Mouse (Mus musculus) embryonic facial prominence, embryonic 11.5 days (tissue): ENCODE results near the gene Cyp2j13. TPM values are rescaled to one million over a fixed set of nuclear protein-coding genes. Genes with fewer than 3 reads are reported as not detected.
"Not testable (repeated sequence)": the region's sequence is repeated elsewhere in the genome, so short reads cannot be mapped to it uniquely, and the experiment has no call there.

Experiments
- ATAC-seq: fragments of 200-750 bp; cut with Nextera tagmentation; replicated peaks from 2 replicates; pipeline ENCODE4 v1.8.0; 2017; ENCODE audit warnings: low read depth; ENCODE audit not compliant: insufficient number of reproducible peaks, low FRiP score, low TSS enrichment
- DNase-seq: peaks from one replicate; pipeline ENCODE4 v3.0.0-alpha.2; 2015; ENCODE audit warnings: low spot score
- H3K27ac ChIP-seq: fragments of 300-500 bp; sonication (generic); replicated peaks from 2 replicates; pipeline ENCODE4 v1.5.1; 2014; ENCODE audit warnings: mild to moderate bottlenecking, low read depth, low read length, control low read depth
- H3K27me3 ChIP-seq: fragments of 300-500 bp; sonication (generic); 2 replicates; pipeline ENCODE4 v1.6.1; 2014; ENCODE audit warnings: mild to moderate bottlenecking, low read length, moderate library complexity, mixed read lengths; ENCODE audit not compliant: control insufficient read depth, insufficient read depth
- H3K36me3 ChIP-seq: fragments of 300-500 bp; sonication (generic); replicated peaks from 2 replicates; pipeline ENCODE4 v1.6.1; 2014; ENCODE audit warnings: low read depth, mild to moderate bottlenecking, low read length, moderate library complexity, mixed read lengths; ENCODE audit not compliant: control insufficient read depth, insufficient read depth
- H3K4me1 ChIP-seq: fragments of 300-500 bp; sonication (generic); 2 replicates; pipeline ENCODE4 v1.6.1; 2014; ENCODE audit warnings: low read length, mixed read lengths; ENCODE audit not compliant: control insufficient read depth, insufficient read depth
- H3K4me2 ChIP-seq: fragments of 300-500 bp; sonication (generic); 2 replicates; pipeline ENCODE4 v1.6.1; 2014; ENCODE audit warnings: low read depth, mild to moderate bottlenecking, control low read depth, low read length, moderate library complexity
- H3K4me3 ChIP-seq: fragments of 300-500 bp; sonication (generic); 2 replicates; pipeline ENCODE4 v1.5.1; 2014; ENCODE audit warnings: low read depth, low read length, control low read depth
- H3K9ac ChIP-seq: fragments of 300-500 bp; sonication (generic); replicated peaks from 2 replicates; pipeline ENCODE4 v1.6.1; 2014; ENCODE audit warnings: mild to moderate bottlenecking, control low read depth, low read length
- H3K9me3 ChIP-seq: fragments of 300-500 bp; sonication (generic); replicated peaks from 2 replicates; pipeline ENCODE4 v1.6.1; 2016; ENCODE audit warnings: mild to moderate bottlenecking, low read length, inconsistent platforms, mixed read lengths; ENCODE audit not compliant: control insufficient read depth
- WGBS: fragments of 180-500 bp; shearing (Covaris S2); extraction: QIAGEN DNeasy Blood & Tissue Kit; methylation state at CpG from one replicate; pipeline ENCODE4 v1.1.7; 2014; 5-methylcytosine and 5-hydroxymethylcytosine counted together
- polyA plus RNA-seq: library from polyadenylated mRNA; unstranded; fragments of >200 nt; fragmentation: Nextera tagmentation; extraction: Ambion mirVana; gene quantifications from 2 replicates; pipeline ENCODE4 v1.2.1, GENCODE M21; 2014

Cyp2j13 gene
- polyA plus RNA-seq, 1 experiment from 2014 or later = 0.34 TPM

GRCm38 (mm10) chr4:96022803-96023202 lies 54.5 kb downstream of the Cyp2j13 start:
- H3K4me2 ChIP-seq = no peak overlapping the region
- peak; percentile 56 for DNase-seq

GRCm38 (mm10) chr4:96016875-96017274 lies 60.5 kb downstream of the Cyp2j13 start:
- WGBS = 86% methylated on average over 1 of the region's 1 CpGs

More at GRCm38 (mm10) chr4:96022803-96023202, 54.5 kb downstream of the Cyp2j13 start:
- Histone ChIP-seq H3K4me3 (no peak overlapping the region), H3K4me1 (no peaks in the 10 kb centered on the region), H3K36me3 (no peaks in the 10 kb centered on the region), H3K9ac (no peak overlapping the region), H3K9me3 (no peaks in the 10 kb centered on the region), H3K27ac (no peak overlapping the region), H3K27me3 (no peaks in the 10 kb centered on the region)
- ATAC-seq = no peak

GRCm38 (mm10) chr4:95982221-95982620 lies 95.1 kb downstream of the Cyp2j13 start:
- not testable (repeated sequence) for H3K9me3 ChIP-seq, H3K4me1 ChIP-seq, H3K9ac ChIP-seq, H3K4me3 ChIP-seq, H3K27me3 ChIP-seq, DNase-seq, ATAC-seq, H3K27ac ChIP-seq, H3K36me3 ChIP-seq, H3K4me2 ChIP-seq
- 91% methylated on average over 17 of the region's 17 CpGs for WGBS

More at GRCm38 (mm10) chr4:96016875-96017274, 60.5 kb downstream of the Cyp2j13 start:
- Histone ChIP-seq H3K9me3 (no peaks in the 10 kb centered on the region), H3K4me2 (no peak overlapping the region), H3K9ac (no peak overlapping the region), H3K27ac (no peak overlapping the region), H3K36me3 (no peaks in the 10 kb centered on the region), H3K4me3 (no peak overlapping the region), H3K27me3 (no peaks in the 10 kb centered on the region), H3K4me1 (no peaks in the 10 kb centered on the region)
- DNase-seq = no peak
- ATAC-seq = no peak

Other genes starting within 250 kb of the Cyp2j13 start
- 21.2 and 22.9 TPM in 2 replicates for gene Hook1, start 110.3 kb downstream of the Cyp2j13 start, polyA plus RNA-seq
- not detected in 2 replicates for gene Cyp2j12, start 63.6 kb upstream of the Cyp2j13 start, polyA plus RNA-seq
- not detected in 2 replicates for gene Cyp2j7, start 159.1 kb upstream of the Cyp2j13 start, polyA plus RNA-seq